Mouse (Mus musculus) layer of hippocampus, adult 9-11 months (tissue): ENCODE measurements around the gene Gstm7.
"Not testable (repeated sequence)": the region's sequence is repeated elsewhere in the genome, so short reads cannot be mapped to it uniquely, and the experiment has no call there.

Source experiments
- DNase-seq: peaks from one replicate; pipeline ENCODE4 v3.0.0; 2022

The Gstm7 gene

GRCm38 (mm10) chr3:107932128-107932527 lies 511 bp upstream of the Gstm7 start:
- no peak for DNase-seq

GRCm38 (mm10) chr3:107931134-107931533 lies 483 bp downstream of the Gstm7 start:
- DNase-seq: no peak

GRCm38 (mm10) chr3:107929731-107930130 lies 1.9 kb downstream of the Gstm7 start:
- DNase-seq: no peak

DNA sequence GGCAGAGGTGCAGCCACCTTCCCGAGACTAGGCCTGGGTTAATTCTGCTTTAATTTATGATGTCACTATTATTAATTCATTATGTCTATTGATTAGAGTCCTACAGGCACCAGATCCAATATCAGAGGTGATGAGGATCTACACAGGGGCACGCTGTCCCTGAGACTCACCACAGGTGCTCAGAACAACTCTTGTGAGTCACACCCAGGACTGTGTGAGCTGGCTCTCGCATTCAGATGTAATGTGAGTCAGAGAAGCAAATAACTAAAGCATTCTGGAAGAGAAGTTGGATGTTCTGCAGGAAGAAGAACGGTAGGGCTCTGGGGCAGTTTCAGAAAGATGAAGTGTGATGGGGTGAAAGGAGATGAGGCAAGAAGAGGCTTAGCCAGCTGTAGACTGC lies 2.4 kb downstream of the Gstm7 start:
- DNase-seq: no peak

DNA sequence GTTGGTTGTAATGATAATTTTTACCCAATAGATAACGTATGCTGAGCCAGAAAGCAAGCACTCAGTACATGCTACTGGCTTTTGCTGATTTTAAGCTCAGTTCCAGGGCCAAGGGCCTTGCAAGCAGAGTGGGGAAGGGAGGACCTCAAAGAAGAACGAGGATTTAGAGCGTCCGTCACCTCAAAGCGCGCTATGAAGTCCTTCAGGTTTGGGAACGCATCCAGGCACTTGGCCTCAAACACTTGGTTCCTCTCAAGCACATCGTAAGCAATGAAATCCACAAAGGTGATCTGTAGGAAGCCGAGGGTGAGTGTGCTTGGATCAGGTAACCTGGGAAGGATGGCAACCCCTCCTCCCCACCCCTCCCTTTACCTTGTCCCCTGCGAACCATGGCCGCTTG lies 2.9 kb downstream of the Gstm7 start:
- DNase-seq: no peak

GRCm38 (mm10) chr3:107927841-107928240 lies 3.8 kb downstream of the Gstm7 start:
- no peak for DNase-seq

- DNase-seq: no peak
Observed at GRCm38 (mm10) chr3:107925335-107925734, 6.3 kb downstream of the Gstm7 start.

- DNase-seq: no peak
Observed at GRCm38 (mm10) chr3:107920348-107920747, 11.3 kb downstream of the Gstm7 start.

DNA sequence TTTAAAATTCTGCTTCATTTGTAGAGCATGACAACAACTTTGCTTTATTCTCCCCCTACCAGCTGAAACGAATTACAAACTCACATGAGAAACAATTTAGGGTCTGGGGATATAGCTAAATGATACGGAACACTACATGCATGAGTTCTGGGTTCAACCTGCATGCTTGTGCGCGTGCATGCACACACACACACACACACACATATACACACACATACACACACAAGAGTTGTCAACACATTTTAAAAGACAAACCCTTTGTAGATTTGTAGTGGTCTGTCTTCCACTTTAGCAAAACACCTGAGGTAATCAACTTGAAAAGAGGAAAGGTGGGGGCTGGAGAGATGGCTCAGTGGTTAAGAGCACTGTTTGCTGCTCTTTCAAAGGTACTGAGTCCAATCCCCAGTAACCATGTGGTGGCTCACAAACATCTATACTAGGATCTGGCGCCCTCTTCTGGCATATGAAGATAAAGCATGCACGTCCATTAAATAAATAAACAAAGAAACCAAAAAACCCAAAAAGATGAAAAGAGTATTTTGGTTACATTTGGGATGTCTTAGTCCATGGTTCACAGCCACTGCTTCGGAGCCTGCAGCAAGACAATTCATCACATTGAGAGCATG lies 13.7 kb downstream of the Gstm7 start:
- DNase-seq: peak; percentile 61

GRCm38 (mm10) chr3:107917097-107917496 lies 14.5 kb downstream of the Gstm7 start:
- DNase-seq: no peak

DNA sequence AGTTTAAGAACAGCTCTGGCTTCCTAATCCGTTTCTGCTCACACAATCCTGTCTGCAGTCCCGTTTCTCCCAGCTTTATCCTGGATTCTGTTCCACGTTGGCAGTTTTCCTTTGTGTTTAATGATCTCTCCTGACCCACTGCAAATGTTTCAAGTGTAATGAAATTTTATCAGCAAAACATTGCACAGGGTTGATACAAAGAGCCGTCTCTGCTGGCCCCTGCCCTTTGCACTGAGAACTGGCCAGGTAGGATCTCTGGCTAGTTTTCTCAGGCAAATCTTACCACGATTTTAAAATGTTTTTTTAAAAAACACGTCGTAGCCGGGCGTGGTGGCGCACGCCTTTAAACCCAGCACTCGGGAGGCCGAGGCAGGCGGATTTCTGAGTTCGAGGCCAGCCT lies 14.9 kb downstream of the Gstm7 start:
- no peak for DNase-seq

DNA sequence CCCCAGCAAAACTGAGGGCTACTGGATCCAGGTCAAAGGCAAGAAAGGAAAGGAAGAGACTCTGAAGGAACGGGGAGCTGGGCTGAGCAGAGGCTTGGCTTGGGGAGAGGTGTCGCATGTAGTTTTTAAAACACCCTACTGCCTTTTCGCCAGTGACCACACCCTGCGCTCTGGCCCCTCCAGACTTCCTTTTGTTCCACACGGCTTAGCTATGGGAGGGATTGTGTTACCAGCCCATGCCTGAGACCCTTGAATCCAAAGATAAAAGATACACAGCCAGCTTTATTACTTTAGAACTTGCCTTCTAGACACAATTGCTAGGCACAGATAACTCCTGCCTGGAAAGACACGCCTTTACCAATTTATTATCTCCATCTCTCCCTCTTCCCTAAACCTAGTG lies 25.7 kb downstream of the Gstm7 start:
- DNase-seq: no peak

- no peak for DNase-seq
Observed at GRCm38 (mm10) chr3:107900955-107901673, 30.5 kb downstream of the Gstm7 start.

DNA sequence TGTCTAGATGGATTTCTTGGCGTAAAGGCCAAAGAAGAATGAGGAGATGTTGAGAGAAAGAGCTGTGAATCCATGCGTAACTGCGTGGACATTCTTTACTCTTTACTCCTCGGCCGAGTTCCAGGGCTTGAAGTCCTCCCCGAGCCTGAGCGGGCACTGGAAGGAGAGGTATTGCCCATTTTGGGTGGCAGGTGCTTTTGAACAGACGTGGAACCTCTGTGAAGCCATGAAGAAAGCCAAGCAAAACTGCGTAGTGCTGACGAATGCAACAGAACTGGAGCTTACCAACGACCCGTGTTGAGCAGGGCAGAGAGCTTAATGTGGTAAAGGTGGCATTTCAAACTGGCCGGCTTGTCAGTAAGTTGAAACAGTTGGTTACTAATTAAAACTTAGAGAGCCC lies 32.9 kb downstream of the Gstm7 start:
- DNase-seq: no peak

- DNase-seq: peak; percentile 89
Observed at GRCm38 (mm10) chr3:107895720-107896569, 35.7 kb downstream of the Gstm7 start, which contains the start of gene Gstm5. Gene Gstm5, plus strand, starts transcription at chr3:107895821.

DNA sequence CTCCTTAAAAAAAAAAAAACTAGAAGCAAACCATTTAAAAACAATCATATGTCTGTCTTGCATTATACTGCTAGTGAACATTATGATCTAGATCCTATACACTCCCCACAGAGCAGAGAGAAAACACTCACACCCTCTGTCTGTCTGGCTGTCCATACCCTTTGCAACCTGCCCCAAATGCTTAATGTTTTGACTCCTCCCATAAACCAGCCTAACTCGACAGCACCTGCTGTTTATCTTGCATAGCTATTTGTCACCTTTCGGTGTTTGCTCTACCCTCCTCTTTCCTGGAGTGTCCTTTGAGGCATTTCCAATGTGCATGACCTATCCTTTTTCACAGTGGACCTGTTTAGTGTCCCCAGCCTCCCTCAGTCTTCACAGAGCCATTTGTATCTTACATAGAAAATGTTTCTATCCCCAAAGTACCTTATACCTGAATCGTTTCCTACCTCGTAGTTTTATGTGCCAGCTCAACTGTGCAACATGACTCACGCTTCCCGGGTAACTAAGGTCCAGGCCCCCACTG lies 36.4 kb downstream of the Gstm7 start:
- no peak for DNase-seq

- DNase-seq: not testable (repeated sequence)
Observed at GRCm38 (mm10) chr3:107889236-107889635, 42.4 kb downstream of the Gstm7 start.

- DNase-seq: peak; percentile 92
Observed at GRCm38 (mm10) chr3:107887674-107888495, 43.7 kb downstream of the Gstm7 start.

DNA sequence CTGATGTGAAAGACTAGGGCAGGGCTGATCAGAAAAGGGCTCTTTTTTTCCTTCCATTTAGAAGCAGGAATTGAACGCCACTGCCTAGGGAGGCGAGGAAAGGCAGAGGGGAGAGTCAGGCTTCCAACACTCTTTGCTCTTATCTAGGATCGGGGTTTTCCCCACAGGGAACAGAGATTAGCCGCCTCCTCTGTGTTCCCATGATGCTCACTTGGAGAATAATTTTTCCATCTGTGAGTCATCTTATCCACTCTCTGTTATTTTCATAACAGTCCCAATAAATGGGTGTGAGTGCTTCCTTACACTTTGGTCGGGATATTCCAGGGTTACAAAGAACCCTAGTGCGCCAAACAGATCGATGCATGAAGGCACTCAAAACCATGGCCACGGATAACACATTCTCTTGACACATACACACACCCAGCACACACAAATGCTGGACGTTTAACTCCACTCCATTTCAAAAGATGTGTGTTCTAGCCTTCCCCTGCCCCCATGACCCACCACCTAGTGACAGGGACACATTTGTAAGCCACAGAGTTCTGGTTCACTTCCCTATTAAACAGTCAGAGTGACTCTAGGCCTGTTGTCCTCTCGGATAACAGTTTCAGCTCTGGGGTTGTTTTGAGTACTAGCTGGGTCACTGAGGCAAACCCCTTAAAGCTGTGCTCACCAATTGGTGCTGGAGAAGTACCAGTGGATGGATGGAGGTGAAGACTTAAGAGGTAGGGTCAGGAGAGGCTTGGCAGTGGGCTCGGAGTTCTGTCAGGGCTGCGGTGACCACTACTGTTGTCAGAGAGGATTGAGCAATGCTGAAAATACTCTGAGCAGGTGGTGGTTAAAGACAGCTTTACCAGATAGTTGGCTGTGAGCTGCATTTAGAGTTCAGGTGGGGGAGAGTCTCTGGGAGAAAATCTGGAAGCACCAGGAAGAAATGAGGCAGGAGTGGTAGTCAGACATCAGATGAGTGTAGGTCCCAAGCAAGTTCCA lies 53.6 kb downstream of the Gstm7 start:
- no peak for DNase-seq

GRCm38 (mm10) chr3:107877005-107877404 lies 54.6 kb downstream of the Gstm7 start, which contains the start of gene Eps8l3:
Gene Eps8l3, plus strand, starts transcription at chr3:107877229.
- no peak for DNase-seq
